Mouse (Mus musculus) cerebellum, adult 2 months (tissue): ENCODE measurements around the gene Galnt7.

ENCODE experiments used
- CTCF ChIP-seq: fragments of 200-500 bp; IDR thresholded peaks from 2 replicates; pipeline ENCODE4 v1.5.1; 2011; ENCODE audit warnings: low read depth, mild to moderate bottlenecking, control low read depth, low read length, moderate library complexity, borderline replicate concordance; ENCODE audit not compliant: insufficient read depth
- POLR2A ChIP-seq: fragments of 200-500 bp; IDR thresholded peaks from 2 replicates; pipeline ENCODE4 v1.6.1; 2011; ENCODE audit warnings: low read length, control low read depth, borderline replicate concordance; ENCODE audit not compliant: insufficient read depth

DNA sequence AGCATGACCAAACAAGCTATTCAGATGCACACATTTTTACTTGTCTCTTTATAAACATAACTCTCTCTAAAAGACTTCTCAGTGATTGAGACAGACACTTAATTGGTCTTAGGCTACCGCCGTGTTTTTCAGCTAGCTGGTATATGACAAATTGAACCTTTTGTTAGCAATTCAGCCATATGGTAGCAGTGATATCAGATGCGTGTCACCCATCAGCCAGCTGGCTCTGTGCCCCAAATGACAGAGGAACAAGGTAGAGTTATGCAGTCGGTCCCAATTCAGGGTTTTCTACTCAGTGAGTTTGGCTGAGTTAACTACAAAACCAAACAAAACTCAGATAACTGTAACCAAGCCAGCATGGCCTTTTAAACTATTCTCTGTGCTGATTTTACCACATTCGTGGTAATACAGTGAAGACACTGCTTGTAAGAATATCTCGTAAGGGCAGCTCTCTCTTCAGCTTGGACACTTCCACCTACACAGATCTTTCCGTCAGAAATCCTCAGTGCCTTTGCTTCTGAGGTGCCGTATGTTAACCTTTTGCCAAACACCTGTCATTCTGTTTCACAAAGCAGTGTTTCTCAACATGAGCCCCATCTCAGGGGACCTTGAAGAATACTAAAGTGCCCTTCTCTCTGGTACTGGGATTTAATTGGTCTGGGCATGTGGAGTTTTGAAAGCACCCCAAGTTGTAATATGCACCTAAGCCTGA is 68.3 kb downstream of the Galnt7 start:
- TF ChIP-seq CTCF, result no peak
- no peak for TF ChIP-seq POLR2A
